Mouse (Mus musculus): ENCODE measurements at regions not wholly inside any gene's neighbourhood (a gene's known extent, or its start where the extent isn't known, plus 50 kb on each side); places are given as distances from the start of the nearest gene placed in this dataset.

DNA sequence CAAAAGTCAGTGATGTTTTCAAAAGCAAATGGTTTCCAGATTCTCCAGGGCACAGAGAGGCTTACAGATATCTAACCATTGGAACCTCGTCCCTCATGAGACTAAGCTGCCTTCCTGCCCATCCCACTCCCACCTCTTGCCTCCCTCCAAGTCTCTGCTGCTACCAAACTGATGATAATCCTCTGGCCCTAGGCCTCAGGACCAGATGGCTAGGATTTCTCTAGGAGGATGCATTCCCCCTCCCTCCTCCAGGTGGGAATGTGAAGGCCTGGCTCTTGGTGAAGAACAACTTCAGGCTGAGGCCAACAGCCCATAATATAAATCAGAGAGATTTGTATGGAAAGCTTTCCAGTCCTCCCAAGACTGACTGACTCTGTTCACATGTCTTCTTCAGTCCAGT is 198.9 kb upstream of the Cdh5 start:
- no peak for TF ChIP-seq EP300 (IDR thresholded peaks at IDR 0.05; ENCODE audit: low read depth)
- no peak for TF ChIP-seq CTCF (IDR thresholded peaks at IDR 0.05; ENCODE audit: low read depth)
